Mouse (Mus musculus) forebrain, embryonic 15.5 days (tissue): ENCODE measurements around the gene Gm45021. TPM values are rescaled to one million over a fixed set of nuclear protein-coding genes. Genes with fewer than 3 reads are reported as not detected.

Source experiments
- ATAC-seq: fragments of 200-750 bp; cut with Nextera tagmentation; replicated peaks from 2 replicates; pipeline ENCODE4 v1.8.0; 2017; ENCODE audit warnings: mild to moderate bottlenecking, moderate TSS enrichment, moderate library complexity
- H3K27ac ChIP-seq: fragments of 300-500 bp; sonication (generic); replicated peaks from 2 replicates; pipeline ENCODE4 v1.5.1; 2015; ENCODE audit warnings: mild to moderate bottlenecking, inconsistent platforms
- H3K27me3 ChIP-seq: fragments of 300-500 bp; sonication (generic); 2 replicates; pipeline ENCODE4 v1.6.1; 2015; ENCODE audit warnings: inconsistent platforms
- H3K36me3 ChIP-seq: fragments of 300-500 bp; sonication (generic); 2 replicates; pipeline ENCODE4 v1.6.1; 2015; ENCODE audit warnings: mild to moderate bottlenecking, inconsistent platforms
- H3K4me1 ChIP-seq: fragments of 300-500 bp; sonication (generic); 2 replicates; pipeline ENCODE4 v1.6.1; 2015; ENCODE audit warnings: inconsistent platforms
- H3K4me2 ChIP-seq: fragments of 300-500 bp; sonication (generic); replicated peaks from 2 replicates; pipeline ENCODE4 v1.6.1; 2015; ENCODE audit warnings: mild to moderate bottlenecking, inconsistent platforms
- H3K4me3 ChIP-seq: fragments of 300-500 bp; sonication (generic); 2 replicates; pipeline ENCODE4 v1.5.1; 2015; ENCODE audit warnings: mild to moderate bottlenecking, inconsistent platforms
- H3K9ac ChIP-seq: fragments of 300-500 bp; sonication (generic); replicated peaks from 2 replicates; pipeline ENCODE4 v1.6.1; 2015; ENCODE audit warnings: mild to moderate bottlenecking, inconsistent platforms
- H3K9me3 ChIP-seq: fragments of 300-500 bp; sonication (generic); 2 replicates; pipeline ENCODE4 v1.6.1; 2016; ENCODE audit warnings: inconsistent platforms
- WGBS: fragments of 180-500 bp; shearing (Covaris S2); methylation state at CpG from one replicate; pipeline ENCODE4 v1.1.7; 2015; ENCODE audit warnings: mixed read lengths; 5-methylcytosine and 5-hydroxymethylcytosine counted together
- polyA plus RNA-seq: library from polyadenylated mRNA; unstranded; fragments of >200 nt; fragmentation: Nextera tagmentation; extraction: Ambion mirVana; gene quantifications from 2 replicates; pipeline ENCODE4 v1.2.1, GENCODE M21; 2015

Gm45021 gene
- polyA plus RNA-seq, 1 experiment from 2014 or later: not detected

GRCm38 (mm10) chr6:48555104-48555890 is 34.1 kb upstream of the Gm45021 start:
- 24% methylated on average over 14 of the region's 14 CpGs for WGBS
- ATAC-seq: peak; percentile 91

GRCm38 (mm10) chr6:48555956-48556355 is 33.5 kb upstream of the Gm45021 start:
- Histone ChIP-seq H3K9ac (no peak overlapping the region), H3K4me3 (no peak overlapping the region), H3K36me3 (no peaks in the 10 kb centered on the region), H3K27ac (no peak overlapping the region), H3K27me3 (no peaks in the 10 kb centered on the region), H3K9me3 (no peaks in the 10 kb centered on the region), H3K4me2 (no peak overlapping the region), H3K4me1 (peaks cover 18% of the 10 kb centered on the region)
- 91% methylated on average over 3 of the region's 3 CpGs for WGBS
- no peak for ATAC-seq

More at GRCm38 (mm10) chr6:48555104-48555890, 34.1 kb upstream of the Gm45021 start:
- peak overlapping the region; percentile 100 for H3K27ac ChIP-seq
- no peaks in the 10 kb centered on the region for H3K9me3 ChIP-seq
- no peaks in the 10 kb centered on the region for H3K27me3 ChIP-seq
- peaks cover 18% of the 10 kb centered on the region for H3K4me1 ChIP-seq
- H3K9ac ChIP-seq: peak overlapping the region; percentile 86
- no peaks in the 10 kb centered on the region for H3K36me3 ChIP-seq
- peak overlapping the region; percentile 62 for H3K4me3 ChIP-seq
- peak overlapping the region; percentile 79 for H3K4me2 ChIP-seq

- 94% methylated on average over 4 of the region's 4 CpGs for WGBS
- Histone ChIP-seq H3K27me3 (no peaks in the 10 kb centered on the region), H3K4me3 (no peak overlapping the region), H3K9me3 (no peaks in the 10 kb centered on the region), H3K9ac (no peak overlapping the region), H3K27ac (no peak overlapping the region), H3K36me3 (peaks cover 9% of the 10 kb centered on the region), H3K4me2 (no peak overlapping the region), H3K4me1 (peaks cover 5% of the 10 kb centered on the region; the same call in 1 of the 2 replicates)
- no peak for ATAC-seq
Observed at GRCm38 (mm10) chr6:48565693-48566310, 23.6 kb upstream of the Gm45021 start.

GRCm38 (mm10) chr6:48566312-48566711 is 23.1 kb upstream of the Gm45021 start:
- Histone ChIP-seq H3K27me3 (no peaks in the 10 kb centered on the region), H3K4me2 (no peak overlapping the region), H3K4me3 (no peak overlapping the region), H3K9ac (no peak overlapping the region), H3K36me3 (peaks cover 9% of the 10 kb centered on the region), H3K9me3 (no peaks in the 10 kb centered on the region), H3K27ac (no peak overlapping the region), H3K4me1 (peaks cover 5% of the 10 kb centered on the region; the same call in 1 of the 2 replicates)
- no peak for ATAC-seq
- WGBS: 34% methylated on average over 5 of the region's 5 CpGs

GRCm38 (mm10) chr6:48568036-48568984 is 21.1 kb upstream of the Gm45021 start:
- no peak overlapping the region for H3K4me2 ChIP-seq
- H3K27me3 ChIP-seq: no peaks in the 10 kb centered on the region
- WGBS: 76% methylated on average over 21 of the region's 21 CpGs
- H3K9ac ChIP-seq: no peak overlapping the region
- no peak overlapping the region for H3K4me3 ChIP-seq
- peak; percentile 44; the same call in 1 of the 2 replicates for ATAC-seq
- peaks cover 5% of the 10 kb centered on the region; the same call in 1 of the 2 replicates for H3K4me1 ChIP-seq
- no peak overlapping the region for H3K27ac ChIP-seq
- no peaks in the 10 kb centered on the region for H3K9me3 ChIP-seq
- H3K36me3 ChIP-seq: peaks cover 9% of the 10 kb centered on the region

- no peak overlapping the region for H3K4me2 ChIP-seq
- H3K27me3 ChIP-seq: no peaks in the 10 kb centered on the region
- WGBS: 85% methylated on average over 7 of the region's 8 CpGs
- no peak overlapping the region for H3K9ac ChIP-seq
- no peak overlapping the region for H3K27ac ChIP-seq
- peaks cover 6% of the 10 kb centered on the region for H3K36me3 ChIP-seq
- H3K4me3 ChIP-seq: no peak overlapping the region
- H3K4me1 ChIP-seq: peaks cover 5% of the 10 kb centered on the region; the same call in 1 of the 2 replicates
- ATAC-seq: no peak
- H3K9me3 ChIP-seq: no peaks in the 10 kb centered on the region
Observed at GRCm38 (mm10) chr6:48569065-48569807, 20.2 kb upstream of the Gm45021 start.

- no peaks in the 10 kb centered on the region for H3K9me3 ChIP-seq
- no peak overlapping the region for H3K9ac ChIP-seq
- 94% methylated on average over 5 of the region's 5 CpGs for WGBS
- H3K27ac ChIP-seq: no peak overlapping the region
- no peak overlapping the region for H3K4me3 ChIP-seq
- peaks cover 5% of the 10 kb centered on the region; the same call in 1 of the 2 replicates for H3K4me1 ChIP-seq
- ATAC-seq: no peak
- no peak overlapping the region for H3K4me2 ChIP-seq
- no peaks in the 10 kb centered on the region for H3K27me3 ChIP-seq
- H3K36me3 ChIP-seq: no peaks in the 10 kb centered on the region
Observed at GRCm38 (mm10) chr6:48572014-48572413, 17.4 kb upstream of the Gm45021 start.

- Histone ChIP-seq H3K9me3 (no peaks in the 10 kb centered on the region), H3K4me3 (no peak within 1 kb of the TSS), H3K9ac (no peak within 1 kb of the TSS), H3K4me1 (peaks cover 5% of the 10 kb centered on the region; the same call in 1 of the 2 replicates), H3K27me3 (no peaks in the 10 kb centered on the region), H3K36me3 (no peaks in the 10 kb centered on the region), H3K4me2 (no peak within 1 kb of the TSS), H3K27ac (no peak within 1 kb of the TSS)
- no peak for ATAC-seq
- WGBS: 35% methylated on average over 6 of the region's 6 CpGs
Observed at GRCm38 (mm10) chr6:48572572-48573061, 16.8 kb upstream of the Gm45021 start, which contains the start of gene Rarres2. Rarres2 (minus strand) TSS chr6:48572789.

- H3K27me3 ChIP-seq: no peaks in the 10 kb centered on the region
- no peak overlapping the region for H3K9ac ChIP-seq
- no peaks in the 10 kb centered on the region for H3K9me3 ChIP-seq
- no peaks in the 10 kb centered on the region for H3K36me3 ChIP-seq
- no peak overlapping the region for H3K4me2 ChIP-seq
- ATAC-seq: no peak
- H3K4me1 ChIP-seq: no peaks in the 10 kb centered on the region; the same call in 1 of the 2 replicates
- 80% methylated on average over 10 of the region's 10 CpGs for WGBS
- no peak overlapping the region for H3K27ac ChIP-seq
- no peak overlapping the region for H3K4me3 ChIP-seq
Observed at GRCm38 (mm10) chr6:48573280-48573679, 16.1 kb upstream of the Gm45021 start.

- Histone ChIP-seq H3K9ac (no peak overlapping the region), H3K27ac (no peak overlapping the region), H3K9me3 (no peaks in the 10 kb centered on the region), H3K36me3 (no peaks in the 10 kb centered on the region), H3K27me3 (no peaks in the 10 kb centered on the region), H3K4me3 (no peak overlapping the region), H3K4me2 (no peak overlapping the region), H3K4me1 (no peaks in the 10 kb centered on the region)
- no peak for ATAC-seq
- WGBS: 76% methylated on average over 3 of the region's 3 CpGs
Observed at GRCm38 (mm10) chr6:48573981-48574380, 15.4 kb upstream of the Gm45021 start.

- Histone ChIP-seq H3K27me3 (no peaks in the 10 kb centered on the region), H3K27ac (no peak overlapping the region), H3K4me1 (no peaks in the 10 kb centered on the region), H3K9me3 (no peaks in the 10 kb centered on the region), H3K4me3 (no peak overlapping the region), H3K36me3 (no peaks in the 10 kb centered on the region), H3K4me2 (no peak overlapping the region), H3K9ac (no peak overlapping the region)
- no peak for ATAC-seq
- 77% methylated on average over 5 of the region's 5 CpGs for WGBS
Observed at GRCm38 (mm10) chr6:48578736-48579135, 10.7 kb upstream of the Gm45021 start.
